Mouse (Mus musculus): ENCODE data around the gene Svop.

Svop gene

DNA sequence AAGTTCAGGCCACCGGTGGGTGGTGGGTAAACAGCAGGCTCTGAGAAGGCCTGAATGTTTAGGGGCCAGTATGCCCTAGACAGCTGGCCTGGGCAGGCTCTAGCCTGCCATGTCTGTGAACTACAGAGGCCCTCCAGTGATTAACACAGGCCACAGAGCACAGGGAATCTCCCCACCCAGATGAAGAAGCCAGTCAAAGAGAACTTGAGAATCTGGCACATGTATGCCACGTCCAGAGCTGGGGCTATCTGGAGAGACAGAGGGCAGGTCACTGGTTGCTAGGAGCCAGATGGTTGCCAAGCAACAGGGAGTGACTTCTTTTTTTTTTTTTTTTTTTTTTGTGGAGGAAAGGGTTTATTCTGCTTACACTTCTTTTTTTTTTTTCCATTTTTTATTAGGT is 19.1 kb downstream of the Svop start:
- ChIA-PET POLR2A (interaction anchor here in 1 of 4 experiments (0.6 kb wide), 1 partner anchor 49 kb away, joined by 3 read pairs; no protein-coding TSS in a partner anchor), CTCF (interaction anchor here in 1 of 4 experiments (1.1 kb wide), 2 partner anchors 20 kb away, joined by 3 to 5 read pairs; no protein-coding TSS in a partner anchor)

DNA sequence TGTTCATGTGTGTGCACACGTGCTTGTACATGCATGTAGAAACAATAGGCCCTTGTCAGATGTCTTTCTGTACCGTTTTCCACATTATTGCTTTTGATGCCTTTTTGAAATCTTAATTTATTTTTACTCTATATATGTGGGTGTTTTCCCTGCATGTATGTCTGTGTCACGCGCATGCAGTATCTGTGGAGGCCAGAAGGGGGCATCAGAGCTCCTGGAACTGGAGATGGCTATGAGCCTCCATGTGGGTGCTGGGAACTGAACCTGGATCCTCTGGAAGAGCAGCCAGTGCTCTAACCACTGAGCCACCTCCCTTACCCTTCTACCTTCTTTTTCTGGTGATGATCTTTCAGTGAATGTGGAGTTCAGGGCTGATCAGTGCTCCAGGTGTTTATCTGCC is 20.5 kb downstream of the Svop start:
- ChIA-PET CTCF (interaction anchor here (0.5 to 1.3 kb wide), 13 partner anchors 14 to 651 kb away, joined by 3 to 5 read pairs (median 3); no protein-coding TSS in a partner anchor), POLR2A (interaction anchor here in 2 of 4 experiments (0.6 to 1.2 kb wide), 4 partner anchors 18 to 118 kb away, joined by 3 to 4 read pairs (median 4); partner anchors contain the start of gene Svop (in 1 of the 2))

DNA sequence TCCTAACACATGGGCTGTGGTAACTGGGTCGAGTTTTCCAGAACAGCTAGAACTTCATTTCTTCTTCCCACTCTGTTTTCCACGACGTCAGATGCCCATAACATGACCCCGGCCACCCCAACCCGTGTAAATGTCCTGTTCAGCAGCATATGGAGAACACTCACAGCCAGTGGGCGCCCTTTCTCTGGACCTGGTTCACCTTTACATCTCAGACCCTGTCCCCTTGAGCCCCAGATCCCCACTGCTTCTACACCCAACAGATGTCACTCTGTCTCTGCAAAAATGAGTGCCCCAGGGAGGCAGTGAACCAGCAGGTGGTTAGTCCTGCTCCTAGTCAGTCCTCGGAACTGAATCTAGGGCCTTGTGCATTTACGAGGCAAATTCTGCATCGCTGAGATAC is 23.4 kb downstream of the Svop start:
- CTCF ChIA-PET: interaction anchor here in 1 of 4 experiments (0.5 to 1.0 kb wide), 2 partner anchors 21 to 1331 kb away, joined by 3 read pairs; no protein-coding TSS in a partner anchor
- POLR2A ChIA-PET: interaction anchor here in 1 of 4 experiments (0.6 to 1.6 kb wide), 2 partner anchors 20 to 36 kb away, joined by 3 read pairs; no protein-coding TSS in a partner anchor

DNA sequence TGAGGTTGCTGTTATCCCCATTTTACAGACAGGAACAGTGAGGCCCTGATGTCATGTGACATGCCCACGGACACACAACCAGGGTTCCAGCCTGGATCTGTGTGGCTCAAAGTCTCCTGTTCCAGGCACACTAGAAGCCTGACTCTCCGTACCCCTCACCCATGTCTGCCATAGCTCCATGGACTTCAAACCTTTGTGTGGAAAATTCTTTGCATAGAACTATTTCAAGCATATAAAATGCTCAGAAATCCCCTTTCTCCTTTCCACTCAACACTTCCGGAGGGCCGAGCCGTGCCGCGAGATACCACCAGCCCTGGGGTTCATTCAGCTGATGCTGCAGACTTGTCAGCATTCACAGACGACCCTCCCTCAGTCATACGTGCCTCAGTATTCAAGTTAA is 23.8 kb downstream of the Svop start:
- POLR2A ChIA-PET: interaction anchor here in 1 of 4 experiments (1.2 kb wide), 1 partner anchor 109 kb away, joined by 3 read pairs; no protein-coding TSS in a partner anchor

DNA sequence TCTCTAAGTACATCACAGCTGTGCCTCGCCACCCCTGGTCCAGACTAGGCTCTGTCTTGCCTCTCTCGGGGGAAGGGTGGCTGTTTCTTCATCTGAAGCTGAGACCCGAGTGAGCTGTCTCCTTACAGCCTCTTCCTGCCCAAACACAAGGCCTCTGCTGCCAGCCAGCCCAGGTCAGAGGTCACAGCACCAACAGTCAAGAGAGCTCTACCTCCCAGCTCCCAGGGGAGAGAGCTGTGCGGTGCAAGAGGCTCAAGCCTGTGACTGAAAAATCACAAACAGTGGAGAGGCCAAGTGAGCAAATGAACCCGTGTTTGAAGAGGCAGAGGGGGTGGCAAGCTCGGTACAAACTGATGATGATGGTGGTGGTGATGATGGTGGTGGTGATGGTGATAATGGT is 24.8 kb downstream of the Svop start:
- POLR2A ChIA-PET: interaction anchor here in 1 of 4 experiments (1.2 kb wide), 1 partner anchor 110 kb away, joined by 3 read pairs; no protein-coding TSS in a partner anchor
- CTCF ChIA-PET: interaction anchor here in 3 of 4 experiments (0.6 to 1.4 kb wide), 6 partner anchors 11 to 245 kb away, joined by 3 to 14 read pairs (median 6); no protein-coding TSS in a partner anchor

More for the DNA sequence above, 23.8 kb downstream of the Svop start:
- CTCF ChIA-PET: interaction anchor here in 2 of 4 experiments (0.7 to 1.0 kb wide), 2 partner anchors 21 to 1638 kb away, joined by 3 read pairs; no protein-coding TSS in a partner anchor

DNA sequence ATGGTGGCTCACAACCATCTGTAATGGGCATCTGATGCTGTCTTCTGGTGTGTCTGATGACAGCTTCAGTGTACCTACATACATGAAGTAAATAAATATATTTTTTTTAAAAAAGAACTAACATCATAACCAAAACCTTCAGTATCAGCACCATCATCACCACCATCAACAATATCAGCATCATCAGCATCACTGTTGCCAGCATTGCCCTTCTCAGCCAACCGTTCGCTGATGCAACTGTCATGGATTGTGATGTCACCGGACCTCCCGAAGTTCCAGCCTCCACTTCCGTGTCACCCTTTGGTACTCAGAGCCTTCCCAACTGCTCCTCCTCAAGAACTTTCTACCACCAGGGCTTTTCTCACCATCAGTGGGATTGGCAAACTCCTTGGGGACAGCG is 26.2 kb downstream of the Svop start, which contains the start of gene Usp30:
Gene Usp30 (plus strand): TSS at position 301 of the 400 bp plus-strand sequence.
- ChIA-PET CTCF (interaction anchor here in 2 of 4 experiments (0.6 to 0.7 kb wide), 3 partner anchors 15 to 254 kb away, joined by 3 to 6 read pairs (median 4); no protein-coding TSS in a partner anchor), POLR2A (interaction anchor here in 2 of 4 experiments (0.6 to 1.5 kb wide), 4 partner anchors 8 to 401 kb away, joined by 3 to 5 read pairs (median 3); no protein-coding TSS in a partner anchor)

DNA sequence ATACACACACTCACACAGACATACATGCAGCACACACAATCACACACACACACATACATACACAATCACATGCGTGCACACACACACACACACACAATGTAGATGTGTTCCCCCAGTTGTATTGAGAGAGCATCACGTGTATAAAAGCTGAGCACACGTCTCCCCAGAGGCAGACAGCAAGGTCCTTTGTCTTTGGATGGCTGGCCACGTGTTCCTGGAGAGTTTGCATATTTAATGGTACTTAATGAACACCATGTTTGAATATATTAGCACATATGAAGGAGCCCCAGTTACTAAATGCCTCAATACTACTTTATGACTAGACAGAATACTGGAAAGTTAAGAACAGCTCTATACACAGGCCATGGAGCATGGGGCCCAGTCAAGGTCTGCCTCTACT is 27.4 kb downstream of the Svop start:
- CTCF ChIA-PET: interaction anchor here in 1 of 4 experiments (0.7 kb wide), 1 partner anchor 750 kb away, joined by 3 read pairs; no protein-coding TSS in a partner anchor
- POLR2A ChIA-PET: interaction anchor here in 2 of 4 experiments (0.6 to 1.5 kb wide), 3 partner anchors 17 to 67 kb away, joined by 3 to 5 read pairs (median 3); no protein-coding TSS in a partner anchor

DNA sequence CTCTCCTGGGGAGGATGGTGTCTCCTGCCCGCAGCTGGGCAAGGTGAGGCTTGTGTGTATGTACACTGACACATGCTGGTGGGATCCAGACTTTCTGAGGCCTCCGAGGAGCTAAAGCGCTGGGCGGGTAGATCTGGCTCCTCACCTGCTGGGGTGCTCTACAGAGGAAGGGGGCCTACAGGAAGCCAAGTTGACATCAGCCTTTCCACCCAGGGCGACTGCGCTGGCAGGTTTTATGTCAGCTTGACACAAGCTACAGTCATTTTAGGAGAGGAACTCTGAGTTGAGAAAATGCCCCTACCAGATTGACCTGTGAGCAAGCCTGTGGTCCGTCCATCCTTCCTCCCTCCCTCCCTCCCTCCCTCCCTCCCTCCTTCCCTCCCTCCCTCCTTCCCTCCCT is 29.7 kb downstream of the Svop start:
- ChIA-PET CTCF (interaction anchor here (0.6 to 3.1 kb wide), 8 partner anchors 9 to 310 kb away, joined by 3 to 16 read pairs (median 4); no protein-coding TSS in a partner anchor), POLR2A (interaction anchor here in 2 of 4 experiments (0.5 to 0.7 kb wide), 2 partner anchors 45 to 1021 kb away, joined by 3 to 4 read pairs; no protein-coding TSS in a partner anchor)

DNA sequence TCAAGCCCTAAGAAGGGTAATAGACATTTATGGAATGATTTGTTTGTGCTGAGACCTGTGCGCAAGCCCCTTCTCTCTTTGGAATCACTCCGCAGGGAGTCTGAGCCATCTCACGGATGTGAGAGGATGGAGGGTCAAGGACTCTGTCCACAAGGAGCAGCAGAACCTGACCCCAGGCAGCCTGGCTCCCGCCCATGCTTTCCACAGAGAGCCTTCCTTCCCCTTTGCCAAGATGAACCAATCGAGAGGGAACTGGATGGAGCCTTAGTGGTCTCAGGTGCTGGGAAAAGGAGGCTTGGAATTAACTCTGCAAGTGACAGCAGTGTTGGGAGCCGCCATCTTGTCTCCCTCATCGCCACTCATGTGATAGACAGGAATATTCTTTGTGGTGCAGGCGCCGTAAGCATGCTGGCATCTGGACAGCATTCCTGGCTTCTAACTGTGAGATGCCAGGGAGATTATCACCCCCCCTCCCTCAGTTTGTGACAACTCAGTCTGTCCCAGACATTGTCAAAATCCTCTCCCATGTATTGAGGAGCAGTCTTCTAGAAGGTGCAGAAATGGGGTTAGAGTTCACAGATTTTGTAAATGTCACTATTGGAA is 34.1 kb downstream of the Svop start:
- POLR2A ChIA-PET: interaction anchor here in 1 of 4 experiments (1.1 kb wide), 1 partner anchor 8 kb away, joined by 3 read pairs; the partner anchor contains the start of gene Usp30

DNA sequence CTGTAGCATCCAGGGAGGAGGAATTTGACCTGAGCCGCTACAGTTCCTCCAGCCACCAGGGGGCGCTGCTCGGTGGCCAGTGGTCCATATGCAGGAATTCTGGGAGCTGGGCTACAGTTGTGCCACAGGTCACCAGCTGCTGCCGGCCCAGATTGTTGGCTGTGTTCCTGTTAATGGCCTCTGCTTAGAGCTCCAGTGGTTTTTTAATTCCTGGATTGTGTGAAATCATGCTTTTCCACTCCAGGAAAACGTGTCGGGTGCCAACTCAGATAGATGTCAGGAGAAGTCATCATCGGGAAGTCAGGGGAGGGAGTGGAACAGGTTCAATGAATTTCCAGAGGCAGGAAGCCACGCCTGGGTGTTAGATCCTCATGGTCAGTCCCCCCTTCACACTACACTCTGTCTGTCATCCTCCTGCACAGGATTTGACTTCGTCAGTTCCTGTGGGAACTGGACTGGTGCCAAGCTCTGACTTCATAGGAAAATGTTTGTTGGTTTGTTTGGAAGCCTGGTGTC is 39.1 kb downstream of the Svop start:
- ChIA-PET POLR2A (interaction anchor here in 3 of 4 experiments (0.6 to 1.5 kb wide), 10 partner anchors 8 to 142 kb away, joined by 3 to 5 read pairs (median 3); no protein-coding TSS in a partner anchor), CTCF (interaction anchor here (0.5 to 3.0 kb wide), 52 partner anchors 8 to 1161 kb away, joined by 3 to 16 read pairs (median 4); no protein-coding TSS in a partner anchor)

More for the DNA sequence above, 34.1 kb downstream of the Svop start:
- CTCF ChIA-PET: no interaction called here

DNA sequence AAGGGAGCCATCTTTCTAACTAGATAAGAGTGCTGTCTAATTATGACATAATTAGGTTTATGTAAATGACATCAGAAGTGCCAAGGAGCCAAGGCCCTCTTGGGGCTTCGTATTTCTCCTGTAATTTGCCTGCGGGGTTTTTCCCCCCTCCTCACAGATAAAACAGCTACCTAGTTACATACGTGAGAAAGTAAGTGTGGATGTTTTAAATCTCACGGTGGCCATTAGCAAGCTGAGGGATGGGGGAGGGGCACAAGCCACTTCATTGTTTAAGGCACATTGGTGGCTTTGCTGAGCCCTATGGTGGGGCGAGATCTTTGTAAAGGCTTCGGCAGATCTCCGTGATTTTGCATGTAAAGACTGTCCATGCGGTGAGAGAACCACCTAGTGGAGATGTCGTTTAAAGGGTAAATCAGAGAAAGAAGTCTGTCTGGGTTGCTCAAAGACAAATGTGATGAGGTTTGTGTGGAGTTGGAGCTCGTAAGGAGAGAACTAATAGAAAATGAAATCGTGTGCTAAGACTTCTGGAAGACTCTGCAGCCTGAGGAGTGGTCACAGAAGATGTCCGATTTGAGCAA is 42.5 kb downstream of the Svop start:
- ChIA-PET CTCF (interaction anchor here (0.6 to 6.8 kb wide), 8 partner anchors 17 to 260 kb away, joined by 3 to 67 read pairs (median 17); partner anchors contain the start of gene Ung (in 1 of the 4)), POLR2A (interaction anchor here in 2 of 4 experiments (0.6 to 0.9 kb wide), 2 partner anchors 82 to 104 kb away, joined by 3 read pairs; partner anchors contain the start of gene Ung (in 1 of the 2))

DNA sequence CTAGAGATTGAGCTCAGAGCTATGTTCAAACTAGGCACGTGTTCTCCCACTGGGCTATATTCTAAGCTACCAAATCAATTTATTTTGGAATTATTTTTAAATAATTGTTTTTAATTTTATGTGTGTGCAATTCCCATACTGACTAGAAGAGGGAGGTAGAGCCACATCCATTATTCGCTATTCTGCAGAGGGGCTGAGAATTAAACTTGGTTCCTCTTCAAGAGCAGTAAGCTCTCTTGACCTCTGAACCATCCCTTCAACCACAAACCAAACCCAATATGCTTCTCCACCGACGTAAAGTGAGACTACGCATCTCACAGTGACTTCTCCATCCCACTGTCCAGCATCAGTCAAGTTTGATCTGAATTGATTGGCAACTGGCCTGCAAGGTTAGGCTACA is 44.2 kb downstream of the Svop start:
- POLR2A ChIA-PET: interaction anchor here in 2 of 4 experiments (0.6 to 2.0 kb wide), 20 partner anchors 15 to 543 kb away, joined by 3 to 11 read pairs (median 3); partner anchors contain the start of gene Alkbh2 (in 1 of the 2)
- CTCF ChIA-PET: interaction anchor here (0.6 to 6.8 kb wide), 90 partner anchors 10 to 812 kb away, joined by 3 to 67 read pairs (median 4); partner anchors contain the start of genes Alkbh2 (in 1 of the 4), Iscu (in 1 of the 4), Sart3 (in 1 of the 4) and Ung (in 1 of the 4)

DNA sequence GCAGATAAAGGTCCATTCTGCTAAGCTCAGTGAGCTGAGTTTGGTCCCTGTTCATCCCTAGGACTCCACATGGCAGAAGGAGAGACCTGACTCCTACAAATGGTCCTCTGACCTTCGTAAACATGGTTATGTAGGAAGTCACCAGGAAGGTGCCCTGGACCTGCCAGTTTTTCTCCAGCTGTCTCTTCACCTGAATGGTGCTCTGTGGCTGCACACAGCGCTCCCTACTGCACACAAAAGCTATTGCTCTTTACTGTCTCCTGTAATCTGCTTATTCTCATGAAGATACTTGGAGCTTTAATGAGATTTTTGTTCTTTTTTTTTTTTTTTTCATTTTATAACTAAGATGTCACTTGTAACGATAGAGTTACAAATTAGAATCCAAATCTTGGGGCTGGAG is 44.8 kb downstream of the Svop start:
- POLR2A ChIA-PET: interaction anchor here in 3 of 4 experiments (0.6 to 2.0 kb wide), 23 partner anchors 14 to 1542 kb away, joined by 3 to 11 read pairs (median 3); partner anchors contain the start of gene Alkbh2 (in 1 of the 3)
- CTCF ChIA-PET: interaction anchor here (0.6 to 6.8 kb wide), 109 partner anchors 9 to 1511 kb away, joined by 3 to 67 read pairs (median 4); partner anchors contain the start of genes Alkbh2 (in 1 of the 4), Iscu (in 1 of the 4), Sart3 (in 1 of the 4) and Ung (in 1 of the 4)

DNA sequence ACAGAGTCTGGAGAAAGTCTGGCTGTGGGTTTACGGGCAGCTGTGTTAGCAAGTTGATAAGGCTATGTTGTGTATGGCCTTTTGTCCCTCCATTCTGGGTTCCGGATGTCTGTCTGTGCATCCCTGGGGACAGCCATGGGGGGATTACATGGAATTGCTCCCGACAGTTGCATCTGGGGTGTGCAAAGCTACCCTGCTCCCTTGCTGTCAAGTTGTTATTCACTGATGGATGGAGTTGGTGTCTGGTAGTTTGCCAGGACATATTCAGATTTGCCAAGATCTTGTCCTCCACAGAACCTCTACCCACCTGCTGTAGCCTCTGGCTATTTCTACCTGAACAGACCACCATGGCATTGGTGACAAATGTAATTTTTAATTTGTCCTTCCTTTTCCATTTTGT is 45.2 kb downstream of the Svop start:
- CTCF ChIA-PET: interaction anchor here (0.6 to 6.8 kb wide), 88 partner anchors 9 to 1512 kb away, joined by 3 to 67 read pairs (median 4); partner anchors contain the start of genes Alkbh2 (in 1 of the 4), Iscu (in 1 of the 4), Sart3 (in 1 of the 4) and Ung (in 1 of the 4)
- POLR2A ChIA-PET: interaction anchor here in 3 of 4 experiments (0.6 to 2.0 kb wide), 16 partner anchors 14 to 1543 kb away, joined by 3 to 11 read pairs (median 3); partner anchors contain the start of gene Alkbh2 (in 1 of the 3)

DNA sequence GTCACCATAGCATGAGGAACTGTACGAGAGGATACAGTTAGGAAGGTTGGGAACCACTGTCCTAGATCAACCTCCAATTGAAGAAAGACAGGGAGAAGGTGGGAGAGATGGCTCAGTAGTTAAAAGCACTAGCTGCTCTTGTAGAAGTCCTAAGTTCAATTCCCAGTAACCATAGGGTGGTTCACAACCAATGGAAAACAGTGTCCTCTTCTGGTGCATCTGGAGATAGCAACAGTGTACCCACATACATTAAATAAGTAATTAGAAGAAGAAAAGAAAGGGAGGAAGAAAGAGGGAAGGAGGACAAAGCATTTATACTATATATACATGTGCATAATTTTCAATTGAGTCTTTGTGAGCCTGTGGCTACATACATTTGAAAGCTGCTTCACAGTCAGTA is 46.2 kb downstream of the Svop start:
- CTCF ChIA-PET: interaction anchor here in 3 of 4 experiments (0.6 to 6.8 kb wide), 17 partner anchors 8 to 385 kb away, joined by 3 to 67 read pairs (median 4); no protein-coding TSS in a partner anchor
- POLR2A ChIA-PET: interaction anchor here in 2 of 4 experiments (0.6 to 1.0 kb wide), 2 partner anchors 76 to 89 kb away, joined by 3 to 4 read pairs; no protein-coding TSS in a partner anchor

DNA sequence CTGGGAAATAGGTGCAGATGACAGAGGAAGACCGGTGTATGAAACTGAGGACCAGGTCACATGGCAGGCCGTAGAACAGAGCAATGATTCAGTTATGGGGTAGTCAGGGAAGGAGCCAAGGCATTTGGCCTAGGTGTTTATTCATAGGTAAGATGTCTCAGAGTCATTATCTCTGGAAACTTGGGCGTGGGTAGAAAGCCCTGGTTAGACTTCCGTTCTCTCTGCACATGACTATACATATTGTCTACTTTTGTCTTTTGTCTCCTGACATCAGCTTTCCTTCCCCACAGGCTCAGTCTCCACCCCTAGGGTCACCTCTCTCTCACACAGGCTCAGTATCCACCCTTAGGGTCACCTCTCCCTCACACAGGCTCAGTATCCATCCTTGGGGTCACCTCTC is 47.6 kb downstream of the Svop start:
- POLR2A ChIA-PET: interaction anchor here in 3 of 4 experiments (0.6 to 1.4 kb wide), 7 partner anchors 13 to 527 kb away, joined by 3 to 4 read pairs (median 3); no protein-coding TSS in a partner anchor

More for the DNA sequence above, 47.6 kb downstream of the Svop start:
- CTCF ChIA-PET: interaction anchor here in 2 of 4 experiments (0.7 to 1.0 kb wide), 6 partner anchors 8 to 110 kb away, joined by 3 to 5 read pairs (median 4); no protein-coding TSS in a partner anchor
